Mouse (Mus musculus) liver, adult 2 months (tissue): ENCODE data around the gene Pde12. TPM values are rescaled to one million over a fixed set of nuclear protein-coding genes. Genes with fewer than 3 reads are reported as not detected.

ENCODE experiments used
- DNase-seq: peaks from one replicate; pipeline ENCODE4 v3.0.0-alpha.2; 2011; ENCODE audit warnings: low read depth, low spot score; ENCODE audit errors: extremely low read depth
- H3K27ac ChIP-seq: fragments of 200-500 bp; replicated peaks from 2 replicates; pipeline ENCODE4 v1.5.1; 2012; ENCODE audit warnings: low read depth, mild to moderate bottlenecking, control low read depth, inconsistent platforms, low read length; ENCODE audit not compliant: insufficient read depth
- H3K27me3 ChIP-seq: fragments of 200-500 bp; 2 replicates; pipeline ENCODE4 v1.6.1; 2012; ENCODE audit warnings: mild to moderate bottlenecking, moderate library complexity, low read length, inconsistent platforms; ENCODE audit not compliant: control insufficient read depth, insufficient read depth
- H3K36me3 ChIP-seq: fragments of 200-500 bp; 2 replicates; pipeline ENCODE4 v1.6.1; 2012; ENCODE audit warnings: low read length, inconsistent platforms; ENCODE audit not compliant: control insufficient read depth, insufficient read depth
- H3K4me1 ChIP-seq: fragments of 200-500 bp; 2 replicates; pipeline ENCODE4 v1.6.1; 2011; ENCODE audit warnings: low read length; ENCODE audit not compliant: control insufficient read depth, insufficient read depth
- H3K4me3 ChIP-seq: fragments of 200-500 bp; 2 replicates; pipeline ENCODE4 v1.5.1; 2011; ENCODE audit warnings: low read depth, mild to moderate bottlenecking, control low read depth, low read length, moderate library complexity; ENCODE audit not compliant: insufficient read depth
- H3K79me2 ChIP-seq: fragments of 200-500 bp; 2 replicates; pipeline ENCODE4 v1.6.1; 2012; ENCODE audit warnings: inconsistent platforms, mild to moderate bottlenecking, low read length, moderate library complexity; ENCODE audit not compliant: control insufficient read depth, insufficient read depth
- H3K9ac ChIP-seq: fragments of 200-500 bp; 2 replicates; pipeline ENCODE4 v1.6.1; 2012; ENCODE audit warnings: low read depth, mild to moderate bottlenecking, control low read depth, inconsistent platforms, low read length
- CTCF ChIP-seq: fragments of 200-500 bp; IDR thresholded peaks from 2 replicates; pipeline ENCODE4 v1.5.1; 2011; ENCODE audit warnings: low read depth, low read length, control low read depth
- POLR2A ChIP-seq: fragments of 200-500 bp; IDR thresholded peaks from 2 replicates; pipeline ENCODE4 v1.6.1; 2011; ENCODE audit warnings: low read length, control low read depth; ENCODE audit not compliant: insufficient read depth; ENCODE audit errors: extremely low read depth
- WGBS: fragments of 180-500 bp; shearing (Covaris S2); methylation state at CpG from one replicate; pipeline ENCODE4 v1.1.7; 2018; 5-methylcytosine and 5-hydroxymethylcytosine counted together
- polyA plus RNA-seq: library from polyadenylated mRNA; depleted of rRNA; stranded (reverse); fragments of >200 nt; gene quantifications from 2 replicates; pipeline ENCODE4 v1.2.3, GENCODE M21; 2012
- total RNA-seq: library from RNA; depleted of rRNA; stranded (reverse); fragments of >200 nt; gene quantifications from 2 replicates; pipeline ENCODE4 v1.2.3, GENCODE M21; 2014

The Pde12 gene
- total and polyA plus RNA-seq, 2 experiments, result 2.4 to 3.5 TPM

GRCm38 (mm10) chr14:26639961-26640360 is 29.7 kb downstream of the Pde12 start:
- peak; percentile 55 for DNase-seq
- Histone ChIP-seq H3K27ac (no peak overlapping the region), H3K79me2 (peaks cover 16% of the 10 kb centered on the region; the same call in 1 of the 2 replicates), H3K4me1 (peaks cover 8% of the 10 kb centered on the region), H3K27me3 (no peaks in the 10 kb centered on the region), H3K4me3 (peak overlapping the region; percentile 35), H3K9ac (no peak overlapping the region), H3K36me3 (no peaks in the 10 kb centered on the region)
- WGBS, result 8% methylated on average over 2 of the region's 2 CpGs
- no peak for TF ChIP-seq CTCF
- no peak for TF ChIP-seq POLR2A

DNA sequence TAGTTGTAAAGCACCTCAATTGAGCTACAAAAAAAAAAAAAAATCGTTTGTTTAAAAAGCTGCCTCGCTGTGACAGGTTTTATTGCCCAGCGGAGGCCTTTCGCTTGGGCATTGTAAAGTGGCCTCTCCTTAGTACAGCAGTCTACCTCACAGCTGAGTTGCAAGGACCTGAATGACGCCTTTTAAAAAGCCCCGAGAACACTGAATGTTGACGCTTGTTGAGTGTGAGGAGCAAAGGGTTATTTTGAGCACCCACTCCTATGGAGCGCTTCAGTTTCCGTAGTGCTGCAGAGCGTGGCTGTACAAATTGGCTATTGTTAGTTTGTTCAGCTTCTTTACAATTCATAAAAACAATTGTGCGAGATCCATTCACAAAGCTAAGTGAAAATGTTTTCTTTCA is 30.4 kb downstream of the Pde12 start:
- peak overlapping the region; percentile 70 for H3K9ac ChIP-seq
- peaks cover 7% of the 10 kb centered on the region for H3K4me1 ChIP-seq
- no peaks in the 10 kb centered on the region for H3K27me3 ChIP-seq
- H3K4me3 ChIP-seq, result peak overlapping the region; percentile 84
- H3K36me3 ChIP-seq, result no peaks in the 10 kb centered on the region
- under 1% methylated on average over 11 of the region's 11 CpGs for WGBS
- H3K79me2 ChIP-seq, result peaks cover 14% of the 10 kb centered on the region; the same call in 1 of the 2 replicates
- TF ChIP-seq POLR2A, result no peak
- no peak for TF ChIP-seq CTCF
- no peak overlapping the region for H3K27ac ChIP-seq
- peak; percentile 28 for DNase-seq

GRCm38 (mm10) chr14:26638708-26639084 is 31.0 kb downstream of the Pde12 start:
- Histone ChIP-seq H3K27ac (peak overlapping the region; percentile 93), H3K4me1 (peaks cover 6% of the 10 kb centered on the region), H3K9ac (peak overlapping the region; percentile 94), H3K79me2 (peaks cover 14% of the 10 kb centered on the region; the same call in 1 of the 2 replicates), H3K4me3 (peak overlapping the region; percentile 84), H3K27me3 (no peaks in the 10 kb centered on the region), H3K36me3 (no peaks in the 10 kb centered on the region)
- 0 out of 2 replicates have a peak, but pooled peaks have one; percentile 0 for TF ChIP-seq CTCF
- TF ChIP-seq POLR2A, result no peak
- DNase-seq, result peak; percentile 51
- 0% methylated on average over 16 of the region's 16 CpGs for WGBS

DNA sequence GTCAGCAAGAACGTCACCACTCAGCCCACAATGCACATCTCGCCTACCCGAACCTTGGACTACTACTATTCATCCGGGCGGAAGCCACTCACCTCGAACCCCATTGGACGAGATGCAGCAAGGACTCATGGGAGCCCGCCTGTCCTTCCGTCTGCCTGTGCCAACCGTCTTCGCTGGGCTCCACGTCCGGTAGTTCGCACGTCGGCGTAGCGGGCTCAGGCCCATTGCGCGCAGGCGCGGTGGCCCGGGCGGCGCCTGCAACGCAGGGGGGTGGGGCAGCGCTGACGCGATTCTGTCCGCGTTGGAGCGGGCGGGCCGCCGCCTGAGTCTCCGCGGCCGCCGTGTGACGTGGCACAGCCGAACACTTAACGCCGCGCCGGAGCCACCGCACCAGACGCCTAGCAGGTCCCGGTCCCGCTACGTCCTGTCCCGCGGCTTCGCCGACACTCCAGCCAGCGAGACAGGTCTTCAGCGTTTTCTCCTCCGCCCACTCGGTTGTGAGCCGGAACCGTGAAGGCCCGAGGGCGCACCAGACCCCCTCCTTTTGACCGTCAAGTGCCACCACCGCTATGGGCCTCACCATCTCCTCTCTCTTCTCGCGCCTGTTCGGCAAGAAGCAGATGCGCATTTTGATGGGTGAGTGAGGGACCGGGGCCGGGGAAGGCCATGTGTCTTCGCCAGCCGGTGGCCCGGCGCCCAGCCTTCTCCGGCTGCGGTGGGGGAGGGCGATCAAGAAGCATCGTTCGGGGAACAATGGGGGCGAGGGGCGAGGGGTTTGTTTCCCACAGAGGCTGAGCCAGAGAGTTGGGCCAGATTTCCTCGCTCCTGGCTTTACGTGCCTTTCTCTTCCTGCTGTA is 31.6 kb downstream of the Pde12 start, which contains the start of gene Arf4:
Gene Arf4 (plus strand): TSS at position 224 of the 857 bp plus-strand sequence.
- peak within 1 kb of the TSS; percentile 84 for H3K4me3 ChIP-seq
- peak; percentile 98 for DNase-seq
- no peaks in the 10 kb centered on the region for H3K27me3 ChIP-seq
- H3K9ac ChIP-seq, result peak within 1 kb of the TSS; percentile 94
- H3K27ac ChIP-seq, result peak within 1 kb of the TSS; percentile 93
- under 1% methylated on average over 83 of the region's 83 CpGs for WGBS
- H3K36me3 ChIP-seq, result 0 out of 2 replicates have a peak, but pooled peaks cover 2% of the 10 kb centered on the region
- peaks cover 6% of the 10 kb centered on the region for H3K4me1 ChIP-seq
- no peak for TF ChIP-seq CTCF
- peak; percentile 94 for TF ChIP-seq POLR2A
- H3K79me2 ChIP-seq, result peaks cover 13% of the 10 kb centered on the region; the same call in 1 of the 2 replicates

DNA sequence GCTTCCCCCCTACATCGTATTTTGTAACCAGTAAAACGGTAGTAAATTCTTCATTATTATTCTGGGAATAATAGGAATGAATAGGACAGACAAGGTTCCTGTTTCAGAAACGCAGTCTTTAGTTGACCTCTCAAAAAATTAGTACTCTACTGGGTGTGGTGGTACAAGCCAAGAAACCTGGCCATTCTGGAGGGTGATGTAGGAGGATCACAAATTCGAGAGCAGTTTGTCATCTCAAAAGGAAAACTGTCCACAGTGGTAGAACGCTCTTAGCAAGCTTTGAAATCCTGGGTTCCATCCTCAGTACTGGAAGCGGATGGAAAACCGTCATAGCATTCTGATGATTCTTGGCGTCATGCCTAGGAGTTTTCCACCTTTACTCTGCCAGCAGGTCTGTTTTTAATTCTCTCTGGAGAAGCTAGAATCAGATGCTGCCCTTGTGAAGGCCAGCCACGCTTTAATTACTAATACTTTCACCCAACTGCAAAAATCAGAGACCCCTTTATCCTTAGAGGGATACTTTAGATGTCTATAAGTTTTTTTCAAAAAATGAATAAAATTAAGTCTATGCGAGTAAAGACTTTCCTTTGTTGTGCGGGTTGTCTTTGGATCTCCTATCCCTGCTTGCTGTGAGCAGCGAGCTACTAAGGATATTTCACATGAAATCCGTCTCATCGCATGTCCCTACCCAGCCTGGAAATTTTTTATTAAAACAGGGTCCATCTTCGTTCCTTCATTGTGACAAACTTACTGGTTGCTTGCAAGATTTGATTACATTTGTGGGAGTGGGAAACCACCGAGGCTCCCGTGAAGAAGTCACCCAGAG is 32.4 kb downstream of the Pde12 start:
- H3K9ac ChIP-seq, result peak overlapping the region; percentile 68
- TF ChIP-seq CTCF (no peak), POLR2A (peak; percentile 76; the same call in 1 of the 2 replicates)
- H3K4me1 ChIP-seq, result peaks cover 6% of the 10 kb centered on the region; the same call in 1 of the 2 replicates
- peaks cover 6% of the 10 kb centered on the region; the same call in 1 of the 2 replicates for H3K36me3 ChIP-seq
- peak; percentile 69 for DNase-seq
- H3K27me3 ChIP-seq, result no peaks in the 10 kb centered on the region
- H3K4me3 ChIP-seq, result peak overlapping the region; percentile 50
- peaks cover 10% of the 10 kb centered on the region; the same call in 1 of the 2 replicates for H3K79me2 ChIP-seq
- 9% methylated on average over 17 of the region's 17 CpGs for WGBS
- peak overlapping the region; percentile 85 for H3K27ac ChIP-seq
